Mouse (Mus musculus) brain, embryonic 18.5 days (tissue): ENCODE results near the gene Rabgap1l.

Source experiments
- DNase-seq: peaks from one replicate; pipeline ENCODE4 v3.0.0-alpha.2; 2012; ENCODE audit warnings: low read depth, low spot score

Gene Rabgap1l

GRCm38 (mm10) chr1:160387446-160387845, 405.6 kb downstream of the Rabgap1l start:
- DNase-seq: no peak

GRCm38 (mm10) chr1:160378367-160378766, 414.6 kb downstream of the Rabgap1l start:
- DNase-seq: no peak

- peak; percentile 46 for DNase-seq
Observed at GRCm38 (mm10) chr1:160377337-160378336, 415.4 kb downstream of the Rabgap1l start.

- no peak for DNase-seq
Observed at GRCm38 (mm10) chr1:160374490-160374889, 418.5 kb downstream of the Rabgap1l start.

GRCm38 (mm10) chr1:160373306-160373705, 419.7 kb downstream of the Rabgap1l start:
- DNase-seq: no peak

GRCm38 (mm10) chr1:160371696-160372095, 421.3 kb downstream of the Rabgap1l start:
- no peak for DNase-seq

GRCm38 (mm10) chr1:160370552-160370951, 422.5 kb downstream of the Rabgap1l start:
- DNase-seq: no peak

GRCm38 (mm10) chr1:160366615-160367014, 426.4 kb downstream of the Rabgap1l start:
- DNase-seq: no peak

GRCm38 (mm10) chr1:160357268-160357667, 435.7 kb downstream of the Rabgap1l start:
- DNase-seq: no peak

GRCm38 (mm10) chr1:160353732-160354455, 439.1 kb downstream of the Rabgap1l start:
- no peak for DNase-seq

GRCm38 (mm10) chr1:160352309-160352708, 440.7 kb downstream of the Rabgap1l start:
- DNase-seq: no peak

- peak; percentile 73 for DNase-seq
Observed at GRCm38 (mm10) chr1:160351880-160352234, 441.2 kb downstream of the Rabgap1l start.

- DNase-seq: no peak
Observed at GRCm38 (mm10) chr1:160351146-160351879, 441.7 kb downstream of the Rabgap1l start.

- no peak for DNase-seq
Observed at GRCm38 (mm10) chr1:160340653-160341052, 452.4 kb downstream of the Rabgap1l start.

- DNase-seq: no peak
Observed at GRCm38 (mm10) chr1:160339374-160339773, 453.6 kb downstream of the Rabgap1l start.

GRCm38 (mm10) chr1:160334791-160335190, 458.2 kb downstream of the Rabgap1l start:
- no peak for DNase-seq

GRCm38 (mm10) chr1:160330828-160331227, 462.2 kb downstream of the Rabgap1l start:
- DNase-seq: no peak

- no peak for DNase-seq
Observed at GRCm38 (mm10) chr1:160330222-160330621, 462.8 kb downstream of the Rabgap1l start.

GRCm38 (mm10) chr1:160329788-160330187, 463.2 kb downstream of the Rabgap1l start:
- no peak for DNase-seq

- DNase-seq: no peak
Observed at GRCm38 (mm10) chr1:160327531-160327930, 465.5 kb downstream of the Rabgap1l start.

- no peak for DNase-seq
Observed at GRCm38 (mm10) chr1:160325542-160325941, 467.5 kb downstream of the Rabgap1l start.

GRCm38 (mm10) chr1:160320690-160321089, 472.3 kb downstream of the Rabgap1l start:
- no peak for DNase-seq
